Mouse (Mus musculus) left cerebral cortex, postnatal 10 days (tissue): ENCODE results near the gene Slc9a3r2. TPM values are rescaled to one million over a fixed set of nuclear protein-coding genes. Genes with fewer than 3 reads are reported as not detected.
A peak's percentile ranks its signal among the peaks of the same experiment; 100 is the strongest.

Source experiments
- DNase-seq, 2 experiments: peaks; one replicate each; pipeline ENCODE4 v3.0.0; 2021 to 2022; ENCODE audit warnings: low spot score in 2 of 2, mixed read lengths in 1 of 2; ENCODE audit errors: extremely low spot score in 1 of 2
- intact Hi-C: fragments of 180-260 bp; cut with DNase I; formaldehyde crosslinking; loops from one replicate; pipeline ENCODE4 v1.15.1; 2025
- total RNA-seq, 2 experiments: library from RNA; stranded (reverse); gene quantifications; 2 replicates each; pipeline ENCODE4 v1.2.3; 2021

Slc9a3r2 gene
- total RNA-seq, 2 experiments from 2014 or later = 55.0 to 55.2 TPM

- DNase-seq = no peak
- intact Hi-C loops = no loop called here
Observed at GRCm38 (mm10) chr17:24641944-24642343, 8.2 kb downstream of the Slc9a3r2 start.

- no peak for DNase-seq
- intact Hi-C loops = no loop called here
Observed at GRCm38 (mm10) chr17:24640581-24640980, 9.5 kb downstream of the Slc9a3r2 start.

- intact Hi-C loops = no loop called here
- DNase-seq = no peak
Observed at GRCm38 (mm10) chr17:24640119-24640518, 10.0 kb downstream of the Slc9a3r2 start.

- no peak for DNase-seq
- intact Hi-C loops = no loop called here
Observed at GRCm38 (mm10) chr17:24639571-24639988, 10.5 kb downstream of the Slc9a3r2 start.

- intact Hi-C loops = no loop called here
- peak in 1 of 2 experiments; percentile 56 for DNase-seq
Observed at GRCm38 (mm10) chr17:24638840-24639239, 11.3 kb downstream of the Slc9a3r2 start.

- intact Hi-C loops = no loop called here
- DNase-seq = no peak
Observed at GRCm38 (mm10) chr17:24638214-24638613, 11.9 kb downstream of the Slc9a3r2 start.

GRCm38 (mm10) chr17:24636781-24637481 is 13.2 kb downstream of the Slc9a3r2 start:
- no peak for DNase-seq
- intact Hi-C loops = no loop called here

GRCm38 (mm10) chr17:24635694-24636093 is 14.4 kb downstream of the Slc9a3r2 start:
- intact Hi-C loops = no loop called here
- DNase-seq = no peak

- no peak for DNase-seq
- intact Hi-C loops = no loop called here
Observed at GRCm38 (mm10) chr17:24635024-24635423, 15.1 kb downstream of the Slc9a3r2 start.

- DNase-seq = no peak
- intact Hi-C loops = no loop called here
Observed at GRCm38 (mm10) chr17:24633831-24634230, 16.3 kb downstream of the Slc9a3r2 start.

GRCm38 (mm10) chr17:24632813-24633449 is 17.2 kb downstream of the Slc9a3r2 start:
- intact Hi-C loops = no loop called here

GRCm38 (mm10) chr17:24632167-24632812 is 17.8 kb downstream of the Slc9a3r2 start, which contains the start of the genes Tsc2 and Nthl1:
Gene Tsc2, minus strand, starts transcription at chr17:24632630.
Gene Nthl1, plus strand, starts transcription at chr17:24632680.
- intact Hi-C loops = no loop called here
- DNase-seq = peak; percentile 81 to 90

More at GRCm38 (mm10) chr17:24632813-24633449, 17.2 kb downstream of the Slc9a3r2 start:
- DNase-seq = peak in 1 of 2 experiments; percentile 87

GRCm38 (mm10) chr17:24630072-24630471 is 20.1 kb downstream of the Slc9a3r2 start:
- DNase-seq = no peak
- intact Hi-C loops = no loop called here

GRCm38 (mm10) chr17:24628646-24629045 is 21.5 kb downstream of the Slc9a3r2 start:
- peak; percentile 25 to 67 for DNase-seq
- intact Hi-C loops = loop anchor here (5.0 kb wide), 1 partner anchor 36 kb away; no protein-coding TSS in a partner anchor

GRCm38 (mm10) chr17:24625472-24625871 is 24.7 kb downstream of the Slc9a3r2 start:
- no peak for DNase-seq
- intact Hi-C loops = loop anchor here (5.0 kb wide), 1 partner anchor 33 kb away; no protein-coding TSS in a partner anchor

GRCm38 (mm10) chr17:24617561-24618194 is 32.4 kb downstream of the Slc9a3r2 start:
- intact Hi-C loops = no loop called here
- peak in 1 of 2 experiments; percentile 20 for DNase-seq

- intact Hi-C loops = no loop called here
- no peak for DNase-seq
Observed at GRCm38 (mm10) chr17:24610711-24611110, 39.4 kb downstream of the Slc9a3r2 start.

GRCm38 (mm10) chr17:24608874-24609273 is 41.3 kb downstream of the Slc9a3r2 start:
- intact Hi-C loops = no loop called here
- DNase-seq = no peak

- no peak for DNase-seq
- intact Hi-C loops = no loop called here
Observed at GRCm38 (mm10) chr17:24608370-24608769, 41.8 kb downstream of the Slc9a3r2 start.
